Mouse (Mus musculus): ENCODE results near the gene Prr22. TPM values are rescaled to one million over a fixed set of nuclear protein-coding genes. Genes with fewer than 3 reads are reported as not detected.

Prr22 gene
- total and polyA plus RNA-seq, 3 experiments, result 0.15 to 1.3 (median 0.93) TPM

DNA sequence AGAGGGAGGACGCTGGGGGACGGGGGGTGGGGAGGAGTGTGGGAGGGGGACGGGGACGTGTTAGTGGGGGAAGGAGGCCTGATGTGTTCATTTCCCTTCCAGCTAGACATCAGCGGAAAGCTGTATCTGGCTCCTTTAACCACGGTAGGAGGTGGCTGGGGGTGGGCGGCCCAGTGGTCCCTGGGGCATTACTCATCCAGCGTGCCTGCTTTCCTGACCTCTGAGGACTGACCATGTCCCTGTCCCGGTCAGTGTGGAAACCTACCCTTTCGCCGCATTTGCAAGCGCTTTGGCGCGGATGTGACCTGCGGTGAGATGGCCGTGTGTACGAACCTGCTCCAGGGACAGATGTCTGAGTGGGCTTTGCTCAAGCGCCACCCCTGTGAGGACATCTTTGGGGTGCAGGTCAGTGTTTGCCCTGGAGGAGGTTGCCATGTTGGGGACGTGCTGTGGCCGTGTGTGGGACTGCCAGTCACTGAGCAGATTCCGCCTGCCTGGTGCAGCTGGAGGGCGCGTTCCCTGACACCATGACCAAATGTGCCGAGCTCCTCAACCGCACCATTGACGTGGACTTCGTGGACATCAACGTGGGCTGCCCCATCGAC lies 2.4 kb upstream of the Prr22 start:
- Histone ChIP-seq H3K4me3 (replicated peaks in 1 of 3; ENCODE audit: low read depth in 2 of 3, low read length in 2 of 3, poor library complexity in 1 of 3) (no peak overlapping the region), H3K36me3 (replicated peaks in 1 of 2; ENCODE audit: control insufficient read depth in 1 of 2, insufficient read depth in 1 of 2, low read length in 1 of 2) (peaks cover 51 to 61% of the 10 kb centered on the region in 2 experiments), H3K4me1 (ENCODE audit: control insufficient read depth in 1 of 2, insufficient read depth in 2 of 2) (peaks cover 0 to 14% of the 10 kb centered on the region in 2 experiments; a peak in 2 of 4 replicates), H3K4me2 (ENCODE audit: insufficient read depth, low read depth, poor library complexity, severe bottlenecking) (no peak overlapping the region), H3K27ac (ENCODE audit: insufficient read depth, low read depth) (no peak overlapping the region), H3K9me3 (replicated peaks; ENCODE audit: low read length) (no peaks in the 10 kb centered on the region), H3K9ac (ENCODE audit: insufficient read depth, low read depth) (no peak overlapping the region), H3K79me2 (replicated peaks; ENCODE audit: control insufficient read depth, extremely low read depth, insufficient read depth, poor library complexity, severe bottlenecking) (peaks cover 8% of the 10 kb centered on the region), H3K27me3 (replicated peaks) (no peaks in the 10 kb centered on the region)
- DNase-seq (ENCODE audit: extremely low read depth), result no peak
- in situ Hi-C loops (cut with MboI; ENCODE audit: low pct_ligation_motif_present, low pct_unique_long_range_greater_than_20kb, low sequenced_read_pairs) (no loop called here), dilution Hi-C loops (cut with MboI; ENCODE audit: extremely low pct_ligation_motif_present, extremely low pct_unique_long_range_greater_than_20kb, low sequenced_read_pairs) (no loop called here)
- TF ChIP-seq HCFC1 (IDR thresholded peaks at IDR 0.05; ENCODE audit: low read depth, low read length) (no peak), RCOR1 (conservative IDR thresholded peaks at IDR 0.05; ENCODE audit: low read depth, low read length) (no peak), EP300 (IDR thresholded peaks at IDR 0.05; ENCODE audit: low read length) (no peak), NELFE (IDR thresholded peaks at IDR 0.05; ENCODE audit: low read depth, low read length) (no peak), JUND (conservative IDR thresholded peaks at IDR 0.05; ENCODE audit: low read depth, low read length) (no peak), CTCF (conservative IDR thresholded peaks at IDR 0.05 in 1 of 2, IDR thresholded peaks at IDR 0.05 in 1 of 2; ENCODE audit: low read depth in 2 of 2, low read length in 2 of 2) (no peak), ZNF384 (IDR thresholded peaks at IDR 0.05; ENCODE audit: low read depth, low read length) (no peak), JUN (IDR thresholded peaks at IDR 0.05; ENCODE audit: insufficient read depth, low read depth, low read length) (no peak), CHD2 (IDR thresholded peaks at IDR 0.05; ENCODE audit: low read length) (no peak), MAZ (IDR thresholded peaks at IDR 0.05; ENCODE audit: low read depth, low read length) (no peak), CHD1 (IDR thresholded peaks at IDR 0.05; ENCODE audit: low read depth, low read length) (no peak), RAD21 (IDR thresholded peaks at IDR 0.05; ENCODE audit: low read depth, low read length) (no peak)

DNA sequence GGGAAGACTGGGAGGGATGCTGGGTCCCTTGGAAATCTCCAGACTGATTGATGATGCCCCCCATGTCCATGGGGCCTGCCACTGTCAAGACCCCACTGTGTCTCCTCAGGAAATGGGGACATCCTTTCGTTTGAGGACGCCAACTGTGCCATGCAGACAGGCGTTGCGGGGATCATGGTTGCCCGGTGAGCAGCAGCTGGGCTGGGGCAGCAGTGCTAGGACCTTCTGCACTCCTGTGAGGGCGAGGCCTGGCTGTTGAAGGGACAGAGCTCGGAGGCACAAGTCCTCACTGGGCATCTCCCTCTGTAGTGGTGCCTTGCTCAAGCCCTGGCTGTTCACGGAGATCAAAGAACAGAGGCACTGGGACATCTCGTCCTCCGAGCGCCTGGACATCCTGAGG lies 1.1 kb upstream of the Prr22 start:
- no peak for TF ChIP-seq PAX5 (IDR thresholded peaks at IDR 0.05; ENCODE audit: low read length)
- TF ChIP-seq SMC3 (IDR thresholded peaks at IDR 0.05; ENCODE audit: low read depth, low read length), result no peak
- no peak for TF ChIP-seq CTCF (conservative IDR thresholded peaks at IDR 0.05 in 1 of 2, IDR thresholded peaks at IDR 0.05 in 1 of 2; ENCODE audit: low read depth in 2 of 2, low read length in 2 of 2)
- no peak for TF ChIP-seq MXI1 (IDR thresholded peaks at IDR 0.05; ENCODE audit: low read depth, low read length)
- no peaks in the 10 kb centered on the region for H3K9me3 ChIP-seq (replicated peaks; ENCODE audit: low read length)
- peaks cover 0 to 5% of the 10 kb centered on the region in 2 experiments; a peak in 2 of 4 replicates for H3K4me1 ChIP-seq (ENCODE audit: control insufficient read depth in 1 of 2, insufficient read depth in 2 of 2)
- H3K27ac ChIP-seq (ENCODE audit: insufficient read depth, low read depth), result no peak overlapping the region
- peaks cover 51 to 72% of the 10 kb centered on the region in 2 experiments for H3K36me3 ChIP-seq (replicated peaks in 1 of 2; ENCODE audit: control insufficient read depth in 1 of 2, insufficient read depth in 1 of 2, low read length in 1 of 2)
- in situ Hi-C loops (cut with MboI; ENCODE audit: low pct_ligation_motif_present, low pct_unique_long_range_greater_than_20kb, low sequenced_read_pairs), result no loop called here
- H3K27me3 ChIP-seq (replicated peaks), result no peaks in the 10 kb centered on the region
- H3K4me2 ChIP-seq (ENCODE audit: insufficient read depth, low read depth, poor library complexity, severe bottlenecking), result no peak overlapping the region
- dilution Hi-C loops (cut with MboI; ENCODE audit: extremely low pct_ligation_motif_present, extremely low pct_unique_long_range_greater_than_20kb, low sequenced_read_pairs), result no loop called here
- H3K4me3 ChIP-seq (replicated peaks in 1 of 3; ENCODE audit: low read depth in 2 of 3, low read length in 2 of 3, poor library complexity in 1 of 3), result no peak overlapping the region
- DNase-seq (ENCODE audit: extremely low read depth), result no peak
- peaks cover 8% of the 10 kb centered on the region for H3K79me2 ChIP-seq (replicated peaks; ENCODE audit: control insufficient read depth, extremely low read depth, insufficient read depth, poor library complexity, severe bottlenecking)
- no peak overlapping the region for H3K9ac ChIP-seq (ENCODE audit: insufficient read depth, low read depth)
